ENCODE assay signal across 7 mouse cellular contexts in the genomic region with DNA sequence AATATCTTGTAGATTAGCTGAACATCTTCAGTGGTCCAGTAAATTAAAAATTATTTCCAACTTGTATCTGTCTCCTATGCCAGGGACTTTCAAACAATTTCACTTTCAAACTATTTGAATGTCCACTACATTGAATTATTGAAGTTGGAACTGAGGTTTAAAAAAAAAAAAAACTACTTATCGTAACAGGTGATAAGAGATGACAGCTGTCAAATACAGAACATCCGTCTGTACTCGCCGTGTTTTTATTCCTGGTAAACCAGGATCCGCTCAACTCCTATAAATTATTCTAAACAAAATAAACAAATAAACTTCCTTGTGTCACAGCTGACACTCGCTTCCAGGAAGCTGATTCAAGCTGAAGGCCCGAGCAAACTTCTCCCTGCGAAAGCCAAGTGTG. TPM values are rescaled to one million over a fixed set of nuclear protein-coding genes. Genes with fewer than 3 reads are reported as not detected.
DNase-seq lines count a peak whose midpoint lies in the region; ATAC-seq lines count a peak whose summit lies in the region.

No protein-coding gene starts in this region.

- H3K4me2 ChIP-seq in limb, embryonic 13.5 days (replicated peaks), result peak overlapping the region; percentile 83
- H3K4me2 ChIP-seq in stomach, embryonic 14.5 days (replicated peaks; ENCODE audit: low read depth, low read length), result peak overlapping the region; percentile 62

- no peak for DNase-seq in forebrain, embryonic 10.5 days (ENCODE audit: extremely low spot score, low spot score)
- DNase-seq in cerebellum, postnatal 25 days, result no peak

- H3K4me3 ChIP-seq in megakaryocyte, embryonic 14.5 days (replicated peaks), result peak overlapping the region; percentile 98
- peak overlapping the region; percentile 88 for H3K4me3 ChIP-seq in forebrain, embryonic 10.5 days
- peak overlapping the region; percentile 93 for H3K4me3 ChIP-seq in limb, embryonic 13.5 days
- H3K4me3 ChIP-seq in stomach, embryonic 14.5 days (ENCODE audit: low read depth, low read length), result peak overlapping the region; percentile 81

- peak overlapping the region; percentile 96 for H3K27ac ChIP-seq in forebrain, embryonic 10.5 days
- H3K27ac ChIP-seq in limb, embryonic 13.5 days, result no peak overlapping the region
- peak overlapping the region; percentile 71; the same call in 1 of the 2 replicates for H3K27ac ChIP-seq in stomach, embryonic 14.5 days (ENCODE audit: low read length)

- H3K27me3 ChIP-seq in megakaryocyte, embryonic 14.5 days (replicated peaks), result no peaks in the 10 kb centered on the region
- H3K27me3 ChIP-seq in forebrain, embryonic 10.5 days (ENCODE audit: poor library complexity, severe bottlenecking), result no peaks in the 10 kb centered on the region
- H3K27me3 ChIP-seq in limb, embryonic 13.5 days, result no peaks in the 10 kb centered on the region
- no peaks in the 10 kb centered on the region for H3K27me3 ChIP-seq in stomach, embryonic 14.5 days (ENCODE audit: control insufficient read depth, insufficient read depth, low read length)

- peaks cover 21% of the 10 kb centered on the region for H3K36me3 ChIP-seq in megakaryocyte, embryonic 14.5 days (replicated peaks; ENCODE audit: low read length)
- peaks cover 33% of the 10 kb centered on the region for H3K36me3 ChIP-seq in forebrain, embryonic 10.5 days (replicated peaks)
- H3K36me3 ChIP-seq in limb, embryonic 13.5 days, result peaks cover 22% of the 10 kb centered on the region
- no peaks in the 10 kb centered on the region for H3K36me3 ChIP-seq in stomach, embryonic 14.5 days (ENCODE audit: control insufficient read depth, insufficient read depth, low read length)

- no peaks in the 10 kb centered on the region for H3K9me3 ChIP-seq in megakaryocyte, embryonic 14.5 days
- no peaks in the 10 kb centered on the region for H3K9me3 ChIP-seq in forebrain, embryonic 10.5 days
- H3K9me3 ChIP-seq in limb, embryonic 13.5 days, result peaks cover 4% of the 10 kb centered on the region; the same call in 1 of the 2 replicates
- H3K9me3 ChIP-seq in stomach, embryonic 14.5 days (ENCODE audit: control insufficient read depth, low read depth, low read length), result no peaks in the 10 kb centered on the region

- no peak for ATAC-seq in megakaryocyte, adult 5-6 weeks (ENCODE audit: poor library complexity, severe bottlenecking)
- ATAC-seq in limb, embryonic 13.5 days (ENCODE audit: low FRiP score, low read depth), result no peak
- ATAC-seq in stomach, embryonic 14.5 days (ENCODE audit: insufficient number of reproducible peaks, insufficient read depth, low FRiP score, low read depth), result no peak
- no peak for ATAC-seq in megakaryocyte-erythroid progenitor cell, adult 5-6 weeks (replicated peaks; ENCODE audit: low FRiP score, low TSS enrichment, poor library complexity, severe bottlenecking)

- peak overlapping the region; percentile 92 for H3K9ac ChIP-seq in limb, embryonic 13.5 days
- H3K9ac ChIP-seq in stomach, embryonic 14.5 days (replicated peaks; ENCODE audit: low read depth, low read length), result peak overlapping the region; percentile 67

- H3K4me1 ChIP-seq in megakaryocyte, embryonic 14.5 days, result peaks cover 28% of the 10 kb centered on the region
- H3K4me1 ChIP-seq in forebrain, embryonic 10.5 days, result peaks cover 22% of the 10 kb centered on the region
- peaks cover 12% of the 10 kb centered on the region for H3K4me1 ChIP-seq in limb, embryonic 13.5 days
- H3K4me1 ChIP-seq in stomach, embryonic 14.5 days (ENCODE audit: control insufficient read depth, insufficient read depth, low read length), result peaks cover 4% of the 10 kb centered on the region; the same call in 1 of the 2 replicates

- WGBS in forebrain, embryonic 10.5 days, result 19% methylated on average over 8 of the region's 8 CpGs
- 10% methylated on average over 8 of the region's 8 CpGs for WGBS in limb, embryonic 13.5 days
- 3% methylated on average over 8 of the region's 8 CpGs for WGBS in stomach, embryonic 14.5 days

RNA-seq across cellular contexts. Expression of gene Rfc1, which starts 0.7 kb away (rescaled TPM):
- 2.0 TPM in 1 of 2 replicates, not detected in the other for polyA plus RNA-seq in megakaryocyte, embryonic 14.5 days (2012; ENCODE audit: insufficient read depth, low replicate concordance)
- total RNA-seq in megakaryocyte, adult 5-6 weeks (2015), result 38.5 and 39.7 TPM in 2 replicates
- 77.6 and 92.3 TPM in 2 replicates for total RNA-seq in megakaryocyte, adult 5-6 weeks (2017)
- 103 and 110 TPM in 2 replicates for polyA plus RNA-seq in forebrain, embryonic 10.5 days (2016; fragmentation: Nextera tagmentation; extraction: Ambion mirVana)
- 120 and 125 TPM in 2 replicates for polyA plus RNA-seq in limb, embryonic 13.5 days (2015; fragmentation: Nextera tagmentation; extraction: Ambion mirVana)
- 108 and 113 TPM in 2 replicates for polyA plus RNA-seq in stomach, embryonic 14.5 days (2014; fragmentation: Nextera tagmentation; extraction: Ambion mirVana)
- 67.0 and 94.1 TPM in 2 replicates for total RNA-seq in megakaryocyte-erythroid progenitor cell, adult 5-6 weeks (2014; fragmentation: Nextera tagmentation)
- total RNA-seq in megakaryocyte-erythroid progenitor cell, adult 5-6 weeks (2017), result 105 and 140 TPM in 2 replicates

RNA-seq across cellular contexts. Expression of gene Klb, which starts 13.3 kb away (rescaled TPM):
- not detected in 2 replicates for polyA plus RNA-seq in megakaryocyte, embryonic 14.5 days (2012; ENCODE audit: insufficient read depth, low replicate concordance)
- not detected in 2 replicates for total RNA-seq in megakaryocyte, adult 5-6 weeks (2015)
- not detected in 2 replicates for total RNA-seq in megakaryocyte, adult 5-6 weeks (2017)
- polyA plus RNA-seq in forebrain, embryonic 10.5 days (2016; fragmentation: Nextera tagmentation; extraction: Ambion mirVana), result 0.04 and 0.12 TPM in 2 replicates
- polyA plus RNA-seq in limb, embryonic 13.5 days (2015; fragmentation: Nextera tagmentation; extraction: Ambion mirVana), result 0.08 TPM in 1 of 2 replicates, not detected in the other
- 0.13 and 0.29 TPM in 2 replicates for polyA plus RNA-seq in stomach, embryonic 14.5 days (2014; fragmentation: Nextera tagmentation; extraction: Ambion mirVana)
- total RNA-seq in megakaryocyte-erythroid progenitor cell, adult 5-6 weeks (2014; fragmentation: Nextera tagmentation), result not detected in 2 replicates
- not detected in 2 replicates for total RNA-seq in megakaryocyte-erythroid progenitor cell, adult 5-6 weeks (2017)

RNA-seq across cellular contexts. Expression of gene Rpl9, which starts 56.5 kb away (rescaled TPM):
- 11.7 and 69.1 TPM in 2 replicates for polyA plus RNA-seq in megakaryocyte, embryonic 14.5 days (2012; ENCODE audit: insufficient read depth, low replicate concordance)
- total RNA-seq in megakaryocyte, adult 5-6 weeks (2015), result 1,765 and 1,894 TPM in 2 replicates
- total RNA-seq in megakaryocyte, adult 5-6 weeks (2017), result 1,107 and 1,286 TPM in 2 replicates
- 993 and 1,007 TPM in 2 replicates for polyA plus RNA-seq in forebrain, embryonic 10.5 days (2016; fragmentation: Nextera tagmentation; extraction: Ambion mirVana)
- 1,018 and 1,074 TPM in 2 replicates for polyA plus RNA-seq in limb, embryonic 13.5 days (2015; fragmentation: Nextera tagmentation; extraction: Ambion mirVana)
- 1,227 and 1,298 TPM in 2 replicates for polyA plus RNA-seq in stomach, embryonic 14.5 days (2014; fragmentation: Nextera tagmentation; extraction: Ambion mirVana)
- total RNA-seq in megakaryocyte-erythroid progenitor cell, adult 5-6 weeks (2014; fragmentation: Nextera tagmentation), result 3,188 and 3,587 TPM in 2 replicates
- total RNA-seq in megakaryocyte-erythroid progenitor cell, adult 5-6 weeks (2017), result 2,324 and 2,626 TPM in 2 replicates

RNA-seq across cellular contexts. Expression of gene Lias, which starts 56.5 kb away (rescaled TPM):
- 2.3 TPM in 1 of 2 replicates, not detected in the other for polyA plus RNA-seq in megakaryocyte, embryonic 14.5 days (2012; ENCODE audit: insufficient read depth, low replicate concordance)
- 26.8 and 32.6 TPM in 2 replicates for total RNA-seq in megakaryocyte, adult 5-6 weeks (2015)
- 26.8 and 29.4 TPM in 2 replicates for total RNA-seq in megakaryocyte, adult 5-6 weeks (2017)
- 68.9 and 72.5 TPM in 2 replicates for polyA plus RNA-seq in forebrain, embryonic 10.5 days (2016; fragmentation: Nextera tagmentation; extraction: Ambion mirVana)
- polyA plus RNA-seq in limb, embryonic 13.5 days (2015; fragmentation: Nextera tagmentation; extraction: Ambion mirVana), result 72.0 and 72.5 TPM in 2 replicates
- polyA plus RNA-seq in stomach, embryonic 14.5 days (2014; fragmentation: Nextera tagmentation; extraction: Ambion mirVana), result 60.0 and 60.3 TPM in 2 replicates
- 50.8 and 71.9 TPM in 2 replicates for total RNA-seq in megakaryocyte-erythroid progenitor cell, adult 5-6 weeks (2014; fragmentation: Nextera tagmentation)
- total RNA-seq in megakaryocyte-erythroid progenitor cell, adult 5-6 weeks (2017), result 56.3 and 62.0 TPM in 2 replicates

Comparison
In these comparisons a context has a peak if more than half of its experiments do, and no peak if none do; other contexts are left out.
1. RNA of gene Rfc1, which starts 0.7 kb away (polyA plus RNA-seq): 120 to 125 TPM in limb, embryonic 13.5 days, 108 to 113 TPM in stomach, embryonic 14.5 days and 103 to 110 TPM in forebrain, embryonic 10.5 days; 2.0 TPM in megakaryocyte, embryonic 14.5 days; every median in the first group is over 10 times any median in the second.
2. RNA of gene Rpl9, which starts 56.5 kb away (polyA plus RNA-seq): 1,227 to 1,298 TPM in stomach, embryonic 14.5 days, 1,018 to 1,074 TPM in limb, embryonic 13.5 days and 993 to 1,007 TPM in forebrain, embryonic 10.5 days; 11.7 to 69.1 TPM in megakaryocyte, embryonic 14.5 days; every median in the first group is over 10 times any median in the second.
3. Peak in every context shown above with its lines, with median percentiles within 50 percentile points of each other: H3K4me3 ChIP-seq.